Mouse (Mus musculus): ENCODE results near the gene Arntl. TPM values are rescaled to one million over a fixed set of nuclear protein-coding genes. Genes with fewer than 3 reads are reported as not detected.

Gene Arntl
- 10 to 100 TPM; 17.6 to 39.4 TPM for total RNA-seq (2021)
- long read RNA-seq, experiment 1, transcript Arntl-201 (20 exons, 2,908 nt) = major isoform, 39 of 68 reads
- long read RNA-seq, experiment 1, partial matches to known transcripts = 1 of 68 reads
- long read RNA-seq, experiment 1, other reads (novel, unspliced or antisense) = 28 of 68 reads
- long read RNA-seq, experiment 2, transcript Arntl-201 (20 exons, 2,908 nt) = major isoform, 11 of 28 reads
- long read RNA-seq, experiment 2, partial matches to known transcripts = 1 of 28 reads
- long read RNA-seq, experiment 2, other reads (novel, unspliced or antisense) = 16 of 28 reads

GRCm38 (mm10) chr7:113206644-113207470, at the start of gene Arntl:
TSS of gene Arntl (plus strand) at chr7:113207465.
- no peak for TF ChIP-seq CTCF (IDR thresholded peaks at IDR 0.05)
- Histone ChIP-seq H3K4me3 (peak within 1 kb of the TSS; percentile 93), H3K27ac (peak within 1 kb of the TSS; percentile 97)
- intact Hi-C loops (cut with DNase I) = loop anchor here (5.0 kb wide), 2 partner anchors 45 to 60 kb away; no protein-coding TSS in a partner anchor
- peak; percentile 98 for DNase-seq

- Histone ChIP-seq H3K27ac (no peak overlapping the region), H3K4me3 (no peak overlapping the region)
- TF ChIP-seq CTCF (IDR thresholded peaks at IDR 0.05) = no peak
- intact Hi-C loops (cut with DNase I) = no loop called here
- DNase-seq = no peak
Observed at GRCm38 (mm10) chr7:113161077-113161698, 46.1 kb upstream of the Arntl start.

GRCm38 (mm10) chr7:113164719-113165118, 42.5 kb upstream of the Arntl start:
- Histone ChIP-seq H3K4me3 (no peak overlapping the region), H3K27ac (no peak overlapping the region)
- DNase-seq = no peak
- intact Hi-C loops (cut with DNase I) = no loop called here
- TF ChIP-seq CTCF (IDR thresholded peaks at IDR 0.05) = no peak

GRCm38 (mm10) chr7:113167092-113167491, 40.2 kb upstream of the Arntl start:
- H3K4me3 ChIP-seq = no peak overlapping the region
- DNase-seq = peak; percentile 50
- no peak overlapping the region for H3K27ac ChIP-seq
- peak; percentile 87 for TF ChIP-seq CTCF (IDR thresholded peaks at IDR 0.05)
- intact Hi-C loops (cut with DNase I) = loop anchor here (2.0 kb wide), 1 partner anchor 22 kb away; no protein-coding TSS in a partner anchor

GRCm38 (mm10) chr7:113168609-113169008, 38.7 kb upstream of the Arntl start:
- TF ChIP-seq CTCF (IDR thresholded peaks at IDR 0.05) = no peak
- intact Hi-C loops (cut with DNase I) = no loop called here
- Histone ChIP-seq H3K27ac (peak overlapping the region; percentile 28), H3K4me3 (no peak overlapping the region)
- no peak for DNase-seq

GRCm38 (mm10) chr7:113172425-113172824, 34.8 kb upstream of the Arntl start:
- TF ChIP-seq CTCF (IDR thresholded peaks at IDR 0.05) = no peak
- Histone ChIP-seq H3K27ac (peak overlapping the region; percentile 67), H3K4me3 (no peak overlapping the region)
- DNase-seq = peak; percentile 49
- intact Hi-C loops (cut with DNase I) = no loop called here

- Histone ChIP-seq H3K27ac (no peak overlapping the region), H3K4me3 (no peak overlapping the region)
- TF ChIP-seq CTCF (IDR thresholded peaks at IDR 0.05) = no peak
- intact Hi-C loops (cut with DNase I) = no loop called here
- DNase-seq = no peak
Observed at GRCm38 (mm10) chr7:113175481-113175880, 31.8 kb upstream of the Arntl start.

- no peak for DNase-seq
- no peak overlapping the region for H3K27ac ChIP-seq
- no peak overlapping the region for H3K4me3 ChIP-seq
- TF ChIP-seq CTCF (IDR thresholded peaks at IDR 0.05) = no peak
- intact Hi-C loops (cut with DNase I) = no loop called here
Observed at GRCm38 (mm10) chr7:113178073-113178472, 29.2 kb upstream of the Arntl start.

GRCm38 (mm10) chr7:113183787-113184186, 23.5 kb upstream of the Arntl start:
- DNase-seq = no peak
- H3K27ac ChIP-seq = no peak overlapping the region
- intact Hi-C loops (cut with DNase I) = no loop called here
- H3K4me3 ChIP-seq = no peak overlapping the region
- no peak for TF ChIP-seq CTCF (IDR thresholded peaks at IDR 0.05)

- no peak for DNase-seq
- peak; percentile 36 for TF ChIP-seq CTCF (IDR thresholded peaks at IDR 0.05)
- intact Hi-C loops (cut with DNase I) = no loop called here
- Histone ChIP-seq H3K27ac (peak overlapping the region; percentile 83), H3K4me3 (no peak overlapping the region)
Observed at GRCm38 (mm10) chr7:113185056-113185455, 22.2 kb upstream of the Arntl start.

- DNase-seq = peak; percentile 37
- H3K4me3 ChIP-seq = no peak overlapping the region
- intact Hi-C loops (cut with DNase I) = no loop called here
- TF ChIP-seq CTCF (IDR thresholded peaks at IDR 0.05) = no peak
- H3K27ac ChIP-seq = peak overlapping the region; percentile 83
Observed at GRCm38 (mm10) chr7:113186041-113186800, 21.0 kb upstream of the Arntl start.

GRCm38 (mm10) chr7:113188091-113188490, 19.2 kb upstream of the Arntl start:
- DNase-seq = no peak
- intact Hi-C loops (cut with DNase I) = no loop called here
- Histone ChIP-seq H3K27ac (peak overlapping the region; percentile 35; the same call in 1 of the 2 replicates), H3K4me3 (no peak overlapping the region)
- TF ChIP-seq CTCF (IDR thresholded peaks at IDR 0.05) = no peak

All from gastrocnemius, adult 2 months (tissue).